Mouse (Mus musculus) lung, embryonic 16.5 days (tissue): ENCODE measurements at regions not wholly inside any gene's neighbourhood (a gene's known extent, or its start where the extent isn't known, plus 50 kb on each side); places are given as distances from the start of the nearest gene placed in this dataset.
"Not testable (repeated sequence)": the region's sequence is repeated elsewhere in the genome, so short reads cannot be mapped to it uniquely, and the experiment has no call there.

Experiments used
- ATAC-seq: fragments of 200-750 bp; cut with Nextera tagmentation; 2 replicates; pipeline ENCODE4 v1.8.0; 2017; ENCODE audit warnings: low read depth, mild to moderate bottlenecking, moderate library complexity
- H3K27ac ChIP-seq: fragments of 300-500 bp; sonication (generic); 2 replicates; pipeline ENCODE4 v1.5.1; 2014; ENCODE audit warnings: mild to moderate bottlenecking, control low read depth, low read length
- H3K27me3 ChIP-seq: fragments of 300-500 bp; sonication (generic); 2 replicates; pipeline ENCODE4 v1.6.1; 2014; ENCODE audit warnings: low read depth, low read length, mixed read lengths; ENCODE audit not compliant: control insufficient read depth, insufficient read depth
- H3K36me3 ChIP-seq: fragments of 300-500 bp; sonication (generic); 2 replicates; pipeline ENCODE4 v1.6.1; 2014; ENCODE audit warnings: low read length; ENCODE audit not compliant: control insufficient read depth, insufficient read depth
- H3K4me1 ChIP-seq: fragments of 300-500 bp; sonication (generic); replicated peaks from 2 replicates; pipeline ENCODE4 v1.6.1; 2014; ENCODE audit warnings: low read length, mixed read lengths; ENCODE audit not compliant: control insufficient read depth, insufficient read depth
- H3K4me2 ChIP-seq: fragments of 300-500 bp; sonication (generic); 2 replicates; pipeline ENCODE4 v1.6.1; 2014; ENCODE audit warnings: low read depth, low read length, control low read depth
- H3K4me3 ChIP-seq: fragments of 300-500 bp; sonication (generic); 2 replicates; pipeline ENCODE4 v1.5.1; 2014; ENCODE audit warnings: mild to moderate bottlenecking, low read length, control low read depth
- H3K9ac ChIP-seq: fragments of 300-500 bp; sonication (generic); 2 replicates; pipeline ENCODE4 v1.6.1; 2014; ENCODE audit warnings: low read length, control low read depth
- H3K9me3 ChIP-seq: fragments of 300-500 bp; sonication (generic); 2 replicates; pipeline ENCODE4 v1.6.1; 2016; ENCODE audit warnings: low read length; ENCODE audit not compliant: control insufficient read depth
- WGBS: fragments of 180-500 bp; shearing (Covaris S2); extraction: QIAGEN DNeasy Blood & Tissue Kit; methylation state at CpG from one replicate; pipeline ENCODE4 v1.1.7; 2014; 5-methylcytosine and 5-hydroxymethylcytosine counted together

GRCm38 (mm10) chr15:91975606-91976005 is 75.4 kb upstream of the Cntn1 start:
- no peaks in the 10 kb centered on the region for H3K9me3 ChIP-seq
- no peak overlapping the region for H3K9ac ChIP-seq
- WGBS, result 34% methylated on average over 2 of the region's 2 CpGs
- no peak overlapping the region for H3K4me2 ChIP-seq
- no peak for ATAC-seq
- H3K36me3 ChIP-seq, result no peaks in the 10 kb centered on the region
- H3K4me3 ChIP-seq, result no peak overlapping the region
- no peak overlapping the region for H3K27ac ChIP-seq
- H3K4me1 ChIP-seq, result no peaks in the 10 kb centered on the region
- H3K27me3 ChIP-seq, result no peaks in the 10 kb centered on the region

DNA sequence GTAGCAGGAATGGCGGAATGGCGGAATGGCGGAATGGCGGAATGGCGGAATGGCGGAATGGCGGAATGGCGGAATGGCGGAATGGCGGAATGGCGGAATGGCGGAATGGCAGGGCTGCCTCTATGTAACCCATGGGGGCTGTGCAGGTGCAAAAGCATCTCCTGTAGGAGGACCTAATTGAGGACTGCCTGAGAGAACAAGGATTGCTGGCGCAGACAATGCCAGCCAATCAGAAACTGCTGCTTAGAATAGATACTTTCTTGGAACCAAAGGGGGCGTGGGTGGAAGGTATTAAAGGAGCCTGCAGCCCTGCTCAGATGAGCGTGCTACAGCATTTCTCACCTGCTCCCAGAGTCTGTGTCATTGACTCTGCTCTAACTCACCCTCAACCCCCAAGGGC is 67.8 kb upstream of the Cntn1 start:
- WGBS, result 96% methylated on average over 15 of the region's 15 CpGs
- H3K27ac ChIP-seq, ATAC-seq: not testable (repeated sequence)

DNA sequence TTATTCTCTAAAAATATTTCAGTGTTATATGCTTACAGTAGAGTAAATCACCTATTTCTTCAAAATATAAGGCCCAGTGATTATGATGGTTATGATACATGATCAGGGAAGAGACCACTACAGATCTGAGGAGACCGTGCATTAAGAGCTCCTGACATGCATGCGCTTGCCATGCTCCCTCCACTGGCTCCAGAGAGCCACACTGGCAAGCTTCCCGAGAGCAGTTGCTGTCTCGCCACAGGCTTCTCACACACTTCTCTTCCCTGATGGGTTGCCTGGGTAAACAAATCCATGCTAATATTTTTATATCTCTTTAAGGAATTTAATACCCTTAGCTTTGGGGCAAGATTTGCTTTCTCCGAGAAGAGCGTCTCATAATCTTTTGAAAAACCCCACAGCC is 50.9 kb upstream of the Cntn1 start:
- ATAC-seq, result no peak
- no peak overlapping the region for H3K9ac ChIP-seq
- no peaks in the 10 kb centered on the region for H3K9me3 ChIP-seq
- no peak overlapping the region for H3K4me2 ChIP-seq
- no peaks in the 10 kb centered on the region for H3K4me1 ChIP-seq
- H3K4me3 ChIP-seq, result no peak overlapping the region
- no peaks in the 10 kb centered on the region for H3K36me3 ChIP-seq
- no peaks in the 10 kb centered on the region for H3K27me3 ChIP-seq
- H3K27ac ChIP-seq, result no peak overlapping the region
- WGBS, result 49% methylated on average over 6 of the region's 6 CpGs

More for the DNA sequence above, 67.8 kb upstream of the Cntn1 start:
- H3K27me3 ChIP-seq, H3K4me2 ChIP-seq, H3K36me3 ChIP-seq, H3K4me3 ChIP-seq, H3K9ac ChIP-seq, H3K4me1 ChIP-seq: not testable (repeated sequence)
- H3K9me3 ChIP-seq, result peaks cover 12% of the 10 kb centered on the region
